Mouse (Mus musculus): Measurements from ENCODE around the gene Thap11.

GRCm38 (mm10) chr8:105811543-105811942, 43.4 kb upstream of the Thap11 start:
- no peak for TF ChIP-seq POLR2A (IDR thresholded peaks at IDR 0.05; ENCODE audit: borderline replicate concordance, low read depth, low read length)
- TF ChIP-seq CTCF (IDR thresholded peaks at IDR 0.05; ENCODE audit: low read depth, low read length), result no peak
